Mouse (Mus musculus) embryonic facial prominence, embryonic 14.5 days (tissue): Measurements from ENCODE around the gene Idh1. TPM values are rescaled to one million over a fixed set of nuclear protein-coding genes. Genes with fewer than 3 reads are reported as not detected.
"Not testable (repeated sequence)": the region's sequence is repeated elsewhere in the genome, so short reads cannot be mapped to it uniquely, and the experiment has no call there.

ENCODE experiments used
- ATAC-seq: fragments of 200-750 bp; cut with Nextera tagmentation; 2 replicates; pipeline ENCODE4 v1.8.0; 2017; ENCODE audit warnings: low read depth, moderate number of reproducible peaks, moderate TSS enrichment
- DNase-seq: peaks from one replicate; pipeline ENCODE4 v3.0.0-alpha.2; 2015; ENCODE audit warnings: low spot score
- H3K27ac ChIP-seq: fragments of 300-500 bp; sonication (generic); replicated peaks from 2 replicates; pipeline ENCODE4 v1.5.1; 2014; ENCODE audit warnings: low read depth, mild to moderate bottlenecking, low read length, moderate library complexity
- H3K27me3 ChIP-seq: fragments of 300-500 bp; sonication (generic); replicated peaks from 2 replicates; pipeline ENCODE4 v1.6.1; 2014; ENCODE audit warnings: low read length; ENCODE audit not compliant: control insufficient read depth, insufficient read depth
- H3K36me3 ChIP-seq: fragments of 300-500 bp; sonication (generic); 2 replicates; pipeline ENCODE4 v1.6.1; 2014; ENCODE audit warnings: low read length, mixed read lengths; ENCODE audit not compliant: control insufficient read depth, insufficient read depth
- H3K4me1 ChIP-seq: fragments of 300-500 bp; sonication (generic); 2 replicates; pipeline ENCODE4 v1.6.1; 2014; ENCODE audit warnings: antibody characterized with exemption, low read length; ENCODE audit not compliant: control insufficient read depth, insufficient read depth
- H3K4me2 ChIP-seq: fragments of 300-500 bp; sonication (generic); 2 replicates; pipeline ENCODE4 v1.6.1; 2014; ENCODE audit warnings: low read depth, mild to moderate bottlenecking, low read length, moderate library complexity, mixed read lengths
- H3K4me3 ChIP-seq: fragments of 300-500 bp; sonication (generic); 2 replicates; pipeline ENCODE4 v1.5.1; 2014; ENCODE audit warnings: low read depth, mild to moderate bottlenecking, low read length
- H3K9ac ChIP-seq: fragments of 300-500 bp; sonication (generic); 2 replicates; pipeline ENCODE4 v1.6.1; 2014; ENCODE audit warnings: low read depth, mild to moderate bottlenecking, low read length, moderate library complexity, mixed read lengths
- H3K9me3 ChIP-seq: fragments of 300-500 bp; sonication (generic); 2 replicates; pipeline ENCODE4 v1.6.1; 2016; ENCODE audit warnings: low read length; ENCODE audit not compliant: control insufficient read depth
- WGBS: fragments of 180-500 bp; shearing (Covaris S2); extraction: QIAGEN DNeasy Blood & Tissue Kit; methylation state at CpG from one replicate; pipeline ENCODE4 v1.1.7; 2014; 5-methylcytosine and 5-hydroxymethylcytosine counted together
- polyA plus RNA-seq: library from polyadenylated mRNA; unstranded; fragments of >200 nt; fragmentation: Nextera tagmentation; extraction: Ambion mirVana; gene quantifications from 2 replicates; pipeline ENCODE4 v1.2.1, GENCODE M21; 2014

The Idh1 gene
- polyA plus RNA-seq = 145 and 165 TPM in 2 replicates

- Histone ChIP-seq H3K36me3 (peaks cover 5% of the 10 kb centered on the region; the same call in 1 of the 2 replicates), H3K27me3 (no peaks in the 10 kb centered on the region), H3K9me3 (no peaks in the 10 kb centered on the region), H3K27ac (peak within 1 kb of the TSS; percentile 88), H3K9ac (peak within 1 kb of the TSS; percentile 96), H3K4me2 (peak within 1 kb of the TSS; percentile 85), H3K4me3 (peak within 1 kb of the TSS; percentile 93), H3K4me1 (peaks cover 7% of the 10 kb centered on the region; the same call in 1 of the 2 replicates)
- WGBS = under 1% methylated on average over 32 of the region's 71 CpGs
- ATAC-seq = peak; percentile 99
- peak; percentile 98 for DNase-seq
Measured at GRCm38 (mm10) chr1:65186287-65187073, at the start of gene Idh1, which contains the start of gene Pikfyve. Gene Idh1, minus strand, starts transcription at chr1:65186500. Gene Pikfyve, plus strand, starts transcription at chr1:65186683.

GRCm38 (mm10) chr1:65230566-65230965, 44.3 kb upstream of the Idh1 start:
- Histone ChIP-seq H3K9me3 (no peaks in the 10 kb centered on the region), H3K27me3 (no peaks in the 10 kb centered on the region), H3K4me2 (no peak overlapping the region), H3K4me1 (no peaks in the 10 kb centered on the region), H3K9ac (no peak overlapping the region), H3K27ac (no peak overlapping the region), H3K4me3 (no peak overlapping the region), H3K36me3 (peaks cover 26% of the 10 kb centered on the region)
- ATAC-seq (no peak), DNase-seq (no peak)
- 40% methylated on average over 1 of the region's 1 CpGs for WGBS

- H3K4me2 ChIP-seq, ATAC-seq, H3K4me3 ChIP-seq, H3K27ac ChIP-seq, H3K9ac ChIP-seq, H3K27me3 ChIP-seq, H3K4me1 ChIP-seq, DNase-seq, H3K9me3 ChIP-seq: not testable (repeated sequence)
- peaks cover 22% of the 10 kb centered on the region for H3K36me3 ChIP-seq
- WGBS = 89% methylated on average over 3 of the region's 3 CpGs
Measured at GRCm38 (mm10) chr1:65229768-65230167, 43.5 kb upstream of the Idh1 start.

- Histone ChIP-seq H3K36me3 (peaks cover 32% of the 10 kb centered on the region), H3K4me1 (no peaks in the 10 kb centered on the region), H3K4me3 (no peak overlapping the region), H3K4me2 (no peak overlapping the region), H3K9me3 (no peaks in the 10 kb centered on the region), H3K9ac (no peak overlapping the region), H3K27ac (no peak overlapping the region), H3K27me3 (no peaks in the 10 kb centered on the region)
- WGBS = 89% methylated on average over 2 of the region's 2 CpGs
- DNase-seq (no peak), ATAC-seq (no peak)
Measured at GRCm38 (mm10) chr1:65227681-65228080, 41.4 kb upstream of the Idh1 start.

DNA sequence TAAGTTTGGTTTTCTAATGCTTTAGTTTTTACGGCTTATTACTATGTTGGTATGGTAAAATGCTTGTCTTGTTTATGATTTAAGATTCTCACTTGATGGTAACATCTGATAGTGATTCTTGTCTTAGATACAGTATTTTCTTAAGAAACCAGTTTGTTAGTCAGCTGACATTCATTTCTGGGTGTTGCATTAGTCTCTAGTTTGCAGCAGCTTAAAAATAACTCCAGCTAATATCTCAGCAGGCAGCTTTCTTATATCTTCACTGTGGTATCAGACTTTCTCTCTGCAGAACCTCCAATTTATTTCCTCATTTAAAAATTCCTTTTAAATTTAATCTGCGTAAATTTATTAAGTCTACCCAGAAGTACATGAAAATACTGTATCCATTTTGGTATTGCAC, 37.4 kb upstream of the Idh1 start:
- H3K9me3 ChIP-seq = no peaks in the 10 kb centered on the region
- no peaks in the 10 kb centered on the region for H3K4me1 ChIP-seq
- no peak overlapping the region for H3K27ac ChIP-seq
- H3K27me3 ChIP-seq = no peaks in the 10 kb centered on the region
- no peak overlapping the region for H3K9ac ChIP-seq
- ATAC-seq (no peak), DNase-seq (no peak)
- H3K4me2 ChIP-seq = no peak overlapping the region
- H3K4me3 ChIP-seq = no peak overlapping the region
- peaks cover 54% of the 10 kb centered on the region for H3K36me3 ChIP-seq
- WGBS = 95% methylated on average over 2 of the region's 2 CpGs

DNA sequence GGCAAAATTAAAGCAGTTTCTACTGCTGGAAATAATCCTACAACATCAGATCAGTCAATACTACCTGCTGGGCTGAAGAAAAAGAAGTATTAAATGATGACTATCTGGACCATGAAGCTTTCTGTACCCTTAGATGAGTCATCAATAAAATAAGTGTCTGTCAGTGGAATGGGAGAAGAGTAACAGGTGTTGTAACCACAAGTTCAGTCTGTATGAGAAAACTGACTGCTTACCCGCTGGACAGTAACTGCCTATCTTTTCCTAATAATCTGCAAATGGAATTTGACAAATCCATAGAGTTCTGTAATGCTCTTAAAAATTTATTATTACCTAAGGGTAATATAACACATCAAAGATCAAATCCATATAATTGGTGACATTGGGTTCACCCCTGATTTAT, 31.7 kb upstream of the Idh1 start:
- DNase-seq (no peak), ATAC-seq (no peak)
- WGBS = 91% methylated on average over 1 of the region's 1 CpGs
- H3K9ac ChIP-seq = no peak overlapping the region
- peaks cover 43% of the 10 kb centered on the region for H3K36me3 ChIP-seq
- H3K4me1 ChIP-seq = no peaks in the 10 kb centered on the region
- H3K4me2 ChIP-seq = no peak overlapping the region
- no peaks in the 10 kb centered on the region for H3K27me3 ChIP-seq
- H3K9me3 ChIP-seq = no peaks in the 10 kb centered on the region
- H3K4me3 ChIP-seq = no peak overlapping the region
- H3K27ac ChIP-seq = no peak overlapping the region

DNA sequence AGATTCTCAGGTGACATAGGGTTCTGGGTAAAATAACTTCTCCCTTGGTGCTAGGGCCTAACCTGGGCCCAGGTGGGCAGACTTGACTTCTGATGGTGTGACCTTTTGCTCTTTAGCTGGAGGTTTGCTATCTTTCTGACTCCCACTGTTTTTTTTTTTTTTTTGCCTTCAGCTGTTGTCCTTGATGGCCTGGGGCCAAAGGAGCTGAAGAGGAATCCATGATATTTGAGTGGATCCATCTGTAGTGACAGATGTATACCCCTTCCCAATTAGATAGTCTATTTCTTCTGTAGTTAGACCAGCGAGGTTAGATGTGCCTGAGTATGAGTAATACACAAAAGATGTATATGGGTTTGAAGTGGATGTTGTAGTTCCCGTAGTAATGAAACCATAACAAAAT, 31.3 kb upstream of the Idh1 start:
- WGBS = 81% methylated on average over 2 of the region's 2 CpGs
- DNase-seq (no peak), ATAC-seq (no peak)

DNA sequence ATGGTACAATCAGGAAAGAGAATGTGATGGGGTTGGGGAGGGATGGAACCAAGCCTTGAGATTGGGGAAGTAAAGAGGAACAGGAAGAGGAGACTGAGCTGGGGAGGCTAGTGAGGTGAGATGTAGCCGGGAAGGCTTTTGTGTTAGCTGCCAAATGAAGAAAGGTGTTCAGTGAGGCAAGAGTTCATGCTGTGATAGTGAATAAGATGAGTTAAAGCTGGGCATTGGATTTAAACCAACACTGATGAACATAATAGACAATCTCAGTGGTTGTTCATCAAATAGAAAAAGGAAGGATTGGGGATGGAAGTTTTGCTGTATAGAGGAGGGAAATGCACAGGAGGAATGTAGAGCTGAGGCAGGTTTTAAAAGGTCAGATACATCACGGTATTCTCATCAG, 26.9 kb upstream of the Idh1 start:
- H3K27me3 ChIP-seq = no peaks in the 10 kb centered on the region
- H3K4me3 ChIP-seq = no peak overlapping the region
- H3K4me1 ChIP-seq = no peaks in the 10 kb centered on the region
- no peak for ATAC-seq
- H3K27ac ChIP-seq = no peak overlapping the region
- no peak for DNase-seq
- 87% methylated on average over 2 of the region's 2 CpGs for WGBS
- peaks cover 48% of the 10 kb centered on the region for H3K36me3 ChIP-seq
- no peak overlapping the region for H3K4me2 ChIP-seq
- H3K9me3 ChIP-seq = peaks cover 21% of the 10 kb centered on the region
- no peak overlapping the region for H3K9ac ChIP-seq

More for the DNA sequence above, 31.3 kb upstream of the Idh1 start:
- no peak overlapping the region for H3K4me2 ChIP-seq
- H3K9ac ChIP-seq = no peak overlapping the region
- no peak overlapping the region for H3K27ac ChIP-seq
- no peaks in the 10 kb centered on the region for H3K9me3 ChIP-seq
- no peaks in the 10 kb centered on the region for H3K4me1 ChIP-seq
- H3K36me3 ChIP-seq = peaks cover 40% of the 10 kb centered on the region
- H3K4me3 ChIP-seq = no peak overlapping the region
- no peaks in the 10 kb centered on the region for H3K27me3 ChIP-seq

- H3K9me3 ChIP-seq = 0 out of 2 replicates have a peak, but pooled peaks cover 7% of the 10 kb centered on the region
- H3K9ac ChIP-seq = no peak overlapping the region
- H3K4me3 ChIP-seq = no peak overlapping the region
- WGBS = 85% methylated on average over 1 of the region's 1 CpGs
- H3K36me3 ChIP-seq = peaks cover 68% of the 10 kb centered on the region
- ATAC-seq = no peak
- no peak overlapping the region for H3K4me2 ChIP-seq
- no peaks in the 10 kb centered on the region for H3K4me1 ChIP-seq
- H3K27me3 ChIP-seq = no peaks in the 10 kb centered on the region
- H3K27ac ChIP-seq = no peak overlapping the region
- no peak for DNase-seq
Measured at GRCm38 (mm10) chr1:65204299-65204698, 18.0 kb upstream of the Idh1 start.
